Mouse (Mus musculus): Measurements from ENCODE around the gene Mbl2. TPM values are rescaled to one million over a fixed set of nuclear protein-coding genes. Genes with fewer than 3 reads are reported as not detected.
"Not testable (repeated sequence)": the region's sequence is repeated elsewhere in the genome, so short reads cannot be mapped to it uniquely, and the experiment has no call there.

Mbl2 gene
- not detected in 2 replicates for total RNA-seq (2015; ENCODE audit: low replicate concordance)
- total RNA-seq (2017; ENCODE audit: low replicate concordance) = not detected in 2 replicates

- no peak for ATAC-seq (replicated peaks; ENCODE audit: low FRiP score, poor library complexity, severe bottlenecking)
Observed at GRCm38 (mm10) chr19:30232691-30233090, at the start of gene Mbl2. Gene Mbl2, plus strand, starts transcription at chr19:30232942.

DNA sequence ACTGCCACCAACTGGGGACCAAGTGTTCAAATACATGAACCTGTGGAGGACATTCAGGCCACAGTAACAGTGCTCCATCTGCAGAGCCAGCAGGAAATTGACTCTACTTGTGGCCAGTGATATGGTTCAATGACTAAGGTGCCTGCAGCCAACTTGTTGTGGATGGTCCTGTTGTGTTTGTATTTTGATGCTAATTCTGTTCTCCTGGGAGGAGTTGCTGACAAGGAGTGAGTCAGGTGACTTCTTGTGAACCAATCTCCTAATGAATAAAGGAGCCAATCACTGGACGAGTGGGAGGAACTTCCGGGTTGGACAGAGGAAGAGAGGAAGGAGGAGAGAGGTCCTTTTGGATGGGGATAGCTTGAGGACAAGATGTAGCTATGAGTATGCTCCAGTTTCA is 47.2 kb upstream of the Mbl2 start:
- no peak for ATAC-seq (replicated peaks; ENCODE audit: low FRiP score, poor library complexity, severe bottlenecking)

- ATAC-seq (replicated peaks; ENCODE audit: low FRiP score, poor library complexity, severe bottlenecking) = no peak
Observed at GRCm38 (mm10) chr19:30187232-30187631, 45.5 kb upstream of the Mbl2 start.

- no peak for ATAC-seq (replicated peaks; ENCODE audit: low FRiP score, poor library complexity, severe bottlenecking)
Observed at GRCm38 (mm10) chr19:30194999-30195398, 37.7 kb upstream of the Mbl2 start.

DNA sequence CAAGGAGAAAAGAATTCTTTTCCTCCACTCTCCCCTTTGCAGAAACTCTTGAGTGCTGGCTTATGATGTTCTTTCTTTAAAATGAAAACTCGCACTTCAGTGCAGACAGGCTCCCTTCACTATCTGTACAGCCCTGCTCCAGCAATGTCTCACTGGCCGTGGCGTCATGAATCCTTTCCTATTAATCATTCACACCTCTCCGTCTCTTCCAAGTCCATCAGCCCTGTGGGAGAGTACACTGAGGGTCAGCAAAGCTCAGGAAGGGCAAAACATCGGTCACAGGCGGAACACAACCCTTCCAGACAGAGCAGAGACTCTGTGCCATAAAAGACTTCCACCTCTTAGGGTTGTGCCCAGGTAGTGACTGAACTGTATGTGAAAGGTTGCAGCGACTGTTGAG is 30.6 kb upstream of the Mbl2 start:
- ATAC-seq (replicated peaks; ENCODE audit: low FRiP score, poor library complexity, severe bottlenecking) = no peak

GRCm38 (mm10) chr19:30205159-30205816 is 27.5 kb upstream of the Mbl2 start:
- ATAC-seq (replicated peaks; ENCODE audit: low FRiP score, poor library complexity, severe bottlenecking) = no peak

DNA sequence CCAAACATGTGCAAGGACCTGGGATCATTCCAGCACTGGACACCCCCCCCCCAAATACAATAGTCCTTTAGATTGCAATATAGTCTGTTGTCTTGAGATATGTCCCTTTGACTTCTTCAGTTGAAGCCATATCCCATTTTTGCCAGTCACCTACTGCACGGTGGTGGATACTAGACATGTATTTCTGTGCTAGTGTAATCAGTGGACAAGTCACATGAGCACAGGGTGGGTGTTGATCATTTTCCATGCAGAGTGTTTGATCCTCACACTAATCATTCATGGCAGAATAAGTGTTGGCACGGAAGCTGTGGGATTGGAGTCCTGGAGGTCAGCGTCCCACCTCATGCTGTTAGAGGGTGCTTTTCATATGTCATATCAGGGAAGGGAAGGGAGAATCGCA is 26.9 kb upstream of the Mbl2 start:
- no peak for ATAC-seq (replicated peaks; ENCODE audit: low FRiP score, poor library complexity, severe bottlenecking)

DNA sequence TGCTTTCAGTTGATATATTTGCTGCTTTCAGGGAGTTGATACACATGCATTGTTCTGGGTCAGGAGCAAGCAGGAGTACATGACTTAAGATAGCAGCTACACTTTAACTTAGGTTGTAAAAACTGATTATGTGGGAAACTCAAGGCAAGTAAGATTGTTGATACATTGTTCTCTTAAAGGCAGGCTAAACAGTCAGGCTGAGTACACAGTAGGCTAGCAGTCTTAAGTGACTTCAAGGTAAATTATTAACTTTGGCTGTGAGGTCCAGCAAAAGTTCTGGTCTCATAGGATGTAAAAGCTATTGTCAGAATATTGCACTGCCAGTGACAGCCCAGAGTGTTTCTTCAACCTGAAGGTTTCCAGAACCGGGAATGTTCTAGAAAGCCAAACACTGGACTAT is 25.8 kb upstream of the Mbl2 start:
- ATAC-seq (replicated peaks; ENCODE audit: low FRiP score, poor library complexity, severe bottlenecking) = no peak

- ATAC-seq (replicated peaks; ENCODE audit: low FRiP score, poor library complexity, severe bottlenecking) = not testable (repeated sequence)
Observed at GRCm38 (mm10) chr19:30209006-30209405, 23.7 kb upstream of the Mbl2 start.

GRCm38 (mm10) chr19:30214026-30214425 is 18.7 kb upstream of the Mbl2 start:
- no peak for ATAC-seq (replicated peaks; ENCODE audit: low FRiP score, poor library complexity, severe bottlenecking)

GRCm38 (mm10) chr19:30215736-30216135 is 17.0 kb upstream of the Mbl2 start:
- not testable (repeated sequence) for ATAC-seq (replicated peaks; ENCODE audit: low FRiP score, poor library complexity, severe bottlenecking)

GRCm38 (mm10) chr19:30216186-30216585 is 16.6 kb upstream of the Mbl2 start:
- ATAC-seq (replicated peaks; ENCODE audit: low FRiP score, poor library complexity, severe bottlenecking) = no peak

GRCm38 (mm10) chr19:30217335-30217734 is 15.4 kb upstream of the Mbl2 start:
- no peak; the same call in 1 of the 2 replicates for ATAC-seq (replicated peaks; ENCODE audit: low FRiP score, poor library complexity, severe bottlenecking)

- not testable (repeated sequence) for ATAC-seq (replicated peaks; ENCODE audit: low FRiP score, poor library complexity, severe bottlenecking)
Observed at GRCm38 (mm10) chr19:30222593-30222992, 10.1 kb upstream of the Mbl2 start.

DNA sequence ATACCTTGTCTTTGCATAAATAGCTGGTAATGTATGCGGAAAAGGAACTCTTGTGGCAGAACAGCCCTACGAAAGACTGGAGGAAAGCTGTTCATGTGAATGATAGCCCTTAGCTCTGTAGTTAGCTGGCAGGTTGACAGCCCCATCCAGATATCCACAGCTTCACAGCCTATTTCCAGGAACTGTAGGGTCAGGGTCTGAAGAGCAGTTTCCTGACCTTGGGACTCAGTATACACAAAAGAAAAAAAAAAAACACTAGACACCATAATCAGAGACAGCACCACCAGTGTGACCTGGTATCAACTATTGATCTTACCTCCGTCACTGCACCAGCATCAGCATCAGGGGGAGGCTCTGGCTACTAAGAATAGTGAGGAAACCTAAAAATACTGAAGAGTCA is 3.3 kb upstream of the Mbl2 start:
- ATAC-seq (replicated peaks; ENCODE audit: low FRiP score, poor library complexity, severe bottlenecking) = no peak

GRCm38 (mm10) chr19:30234416-30234815 is 1.7 kb downstream of the Mbl2 start:
- no peak for ATAC-seq (replicated peaks; ENCODE audit: low FRiP score, poor library complexity, severe bottlenecking)

DNA sequence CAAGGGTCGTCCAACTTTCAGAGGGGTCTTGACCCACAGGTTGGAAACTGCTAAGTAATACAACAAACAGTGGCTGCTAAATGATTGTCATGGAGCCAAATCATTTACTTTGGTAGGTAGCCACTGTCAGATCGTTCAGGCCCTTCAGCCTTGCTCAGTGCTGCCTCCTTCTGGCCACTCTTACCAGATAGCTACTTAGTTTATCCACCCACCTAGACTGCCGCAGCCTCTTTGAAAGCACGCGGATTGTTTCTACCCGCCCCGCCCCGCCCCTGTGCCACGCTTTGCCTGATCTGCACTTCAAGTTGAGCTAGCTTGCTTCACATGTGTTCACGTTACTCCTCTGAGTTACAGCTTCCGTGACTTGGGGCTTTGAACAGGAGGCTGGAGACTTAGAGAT is 14.6 kb downstream of the Mbl2 start:
- no peak for ATAC-seq (replicated peaks; ENCODE audit: low FRiP score, poor library complexity, severe bottlenecking)

DNA sequence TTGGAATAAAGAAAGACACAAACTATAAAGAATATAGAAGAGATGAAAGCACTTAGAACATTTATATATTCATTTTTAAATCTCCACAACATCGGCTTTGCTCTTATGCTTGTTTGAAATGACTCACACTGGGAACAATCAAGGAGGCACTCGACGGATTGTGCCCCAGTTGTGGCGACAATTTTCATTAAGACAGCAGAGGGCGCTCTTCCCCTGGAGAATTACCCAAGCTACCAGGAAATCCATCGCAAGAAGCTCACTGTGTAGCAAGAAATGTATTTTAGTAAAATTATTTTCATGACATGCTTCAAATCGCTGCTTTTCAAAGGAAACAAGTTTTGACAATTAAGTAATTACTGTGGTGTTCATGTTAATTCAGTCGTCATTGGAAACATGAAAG is 16.1 kb downstream of the Mbl2 start:
- ATAC-seq (replicated peaks; ENCODE audit: low FRiP score, poor library complexity, severe bottlenecking) = no peak

DNA sequence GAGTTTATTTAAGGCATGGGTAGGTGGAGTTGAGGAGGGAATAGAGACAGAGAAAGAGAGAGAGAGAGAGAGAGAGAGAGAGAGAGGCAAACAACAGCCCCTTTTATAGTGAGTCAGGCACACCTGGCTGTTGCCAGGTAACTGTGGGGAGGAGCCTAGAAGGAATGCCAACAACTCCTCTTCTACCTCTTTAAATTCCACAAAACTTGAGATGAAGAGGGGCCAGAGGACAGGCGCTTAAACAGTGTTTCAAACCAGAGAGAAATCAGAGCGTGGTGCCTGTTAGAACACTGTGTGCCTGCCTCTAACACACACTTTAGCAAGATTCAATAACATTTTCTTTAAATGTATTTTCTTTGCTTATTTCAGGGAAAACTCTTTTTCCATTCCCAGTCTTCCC is 19.5 kb downstream of the Mbl2 start:
- no peak for ATAC-seq (replicated peaks; ENCODE audit: low FRiP score, poor library complexity, severe bottlenecking)

DNA sequence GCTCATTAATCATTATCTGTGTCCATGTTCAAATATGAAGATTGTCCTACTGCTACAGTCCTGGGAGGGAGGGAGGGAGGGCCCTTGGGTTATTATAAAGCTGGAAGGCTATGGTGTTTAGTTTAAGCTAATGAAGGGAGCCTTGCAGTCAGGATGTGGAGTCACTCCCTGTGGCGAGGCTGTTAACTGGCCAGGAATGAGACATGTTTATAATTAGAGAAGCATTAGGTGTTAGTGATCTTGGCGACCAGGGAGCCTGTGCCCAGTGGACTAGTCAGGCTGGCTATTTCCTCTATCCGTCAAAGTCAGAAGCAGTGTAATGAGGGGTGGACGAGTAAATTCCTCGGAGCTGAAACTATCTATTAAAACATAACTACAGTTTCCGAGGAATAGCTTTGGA is 23.6 kb downstream of the Mbl2 start:
- ATAC-seq (replicated peaks; ENCODE audit: low FRiP score, poor library complexity, severe bottlenecking) = no peak

- ATAC-seq (replicated peaks; ENCODE audit: low FRiP score, poor library complexity, severe bottlenecking) = no peak
Observed at GRCm38 (mm10) chr19:30281125-30281524, 48.4 kb downstream of the Mbl2 start.

DNA sequence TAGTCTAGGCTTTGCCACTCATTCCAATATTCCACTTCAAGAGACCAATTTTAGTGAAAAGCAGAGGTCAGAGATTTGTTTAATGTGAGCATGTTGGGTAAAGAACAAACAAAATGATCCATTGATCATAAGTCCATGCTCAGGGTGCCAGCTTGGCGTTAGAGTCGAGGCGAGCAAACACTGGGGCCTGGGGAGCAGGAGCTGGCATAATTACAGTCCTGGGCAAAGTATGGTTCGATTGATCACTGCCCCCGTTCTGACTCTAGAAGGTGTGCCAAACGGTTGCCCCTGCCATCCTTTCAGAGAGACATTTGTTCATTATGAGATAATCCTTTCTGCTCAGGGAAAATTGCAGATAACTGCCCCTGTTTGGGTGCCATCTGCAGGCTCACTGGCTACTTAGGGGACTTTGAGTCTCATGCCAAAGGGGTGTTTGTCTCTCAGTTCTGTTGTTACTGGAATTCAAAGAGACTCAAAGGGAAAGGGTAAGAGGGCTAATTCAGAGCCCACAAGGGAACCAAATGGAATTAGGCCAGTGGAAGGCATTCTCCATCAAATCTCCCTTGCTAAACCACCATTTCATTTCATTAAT is 55.3 kb downstream of the Mbl2 start:
- no peak for ATAC-seq (replicated peaks; ENCODE audit: low FRiP score, poor library complexity, severe bottlenecking)
